15 mouse cellular contexts compared by ENCODE assay signal in the genomic region with DNA sequence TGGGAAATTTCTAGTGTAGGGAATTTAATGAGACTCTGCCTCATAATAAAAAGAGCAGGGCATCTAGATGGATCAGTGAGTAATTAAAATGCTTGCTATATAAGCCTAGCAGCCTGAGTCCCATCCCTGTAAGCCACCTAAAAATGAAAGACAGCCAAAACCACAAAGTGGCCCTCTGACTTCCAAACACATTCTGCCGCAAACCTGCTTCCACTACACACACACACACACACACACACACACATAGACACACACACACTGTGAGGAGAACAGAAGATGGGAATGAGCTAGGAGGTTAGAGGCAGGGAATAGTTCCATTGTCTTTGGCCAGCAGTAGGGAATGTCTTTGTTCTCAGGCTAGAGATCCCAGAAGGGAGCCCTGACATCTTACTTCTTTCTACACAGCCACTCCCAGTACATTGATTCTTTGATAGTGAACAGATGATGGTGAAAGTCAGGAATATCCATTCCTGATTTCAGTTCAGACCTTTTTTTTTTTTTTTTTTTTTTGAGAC. TPM values are rescaled to one million over a fixed set of nuclear protein-coding genes. Genes with fewer than 3 reads are reported as not detected.
DNase-seq lines count a peak whose midpoint lies in the region; ATAC-seq and TF ChIP-seq lines count a peak whose summit lies in the region.
"Had no signal": no experiment of that assay in that cellular context is flagged by ENCODE, and none has a peak within 500 bp of the region (broad histone marks: within the 10 kb centered on the region; RNA-seq: fewer than 3 reads in every experiment).

No protein-coding gene starts in this region.

- TF ChIP-seq EP300 in heart, adult 2 months (IDR thresholded peaks at IDR 0.05; ENCODE audit: insufficient read depth, low read depth, low read length): no peak

- H3K4me2 ChIP-seq in heart, embryonic 11.5 days: no peak overlapping the region
- H3K4me2 ChIP-seq in midbrain, embryonic 11.5 days: no peak overlapping the region
- peak overlapping the region; percentile 98 for H3K4me2 ChIP-seq in myocyte (ENCODE audit: low read depth)

- WGBS in heart, embryonic 11.5 days (ENCODE audit: insufficient replicate concordance): 85% methylated on average over 1 of the region's 1 CpGs
- 91% methylated on average over 1 of the region's 1 CpGs for WGBS in heart, adult 2 months
- 82% methylated on average over 1 of the region's 1 CpGs for WGBS in midbrain, embryonic 10.5 days
- 87% methylated on average over 1 of the region's 1 CpGs for WGBS in midbrain, embryonic 11.5 days

- no peaks in the 10 kb centered on the region for H3K9me3 ChIP-seq in heart, embryonic 11.5 days (replicated peaks; ENCODE audit: control insufficient read depth, low read length)
- H3K9me3 ChIP-seq in midbrain, embryonic 10.5 days (replicated peaks): no peaks in the 10 kb centered on the region
- no peaks in the 10 kb centered on the region for H3K9me3 ChIP-seq in midbrain, embryonic 11.5 days (ENCODE audit: control insufficient read depth, low read length)
- H3K9me3 ChIP-seq: embryonic facial prominence, embryonic 15.5 days; heart, embryonic 15.5 days; liver, embryonic 13.5 days had no signal

- 0 out of 2 replicates have a peak, but pooled peaks cover 2% of the 10 kb centered on the region for H3K79me2 ChIP-seq in heart, adult 2 months (replicated peaks; ENCODE audit: control insufficient read depth, insufficient read depth, low read length)
- peaks cover 25% of the 10 kb centered on the region for H3K79me2 ChIP-seq in myocyte (ENCODE audit: control insufficient read depth, insufficient read depth)

- TF ChIP-seq CTCF in heart, adult 2 months (IDR thresholded peaks at IDR 0.05): no peak
- no peak for TF ChIP-seq CTCF in bone marrow macrophage, adult 2 months (IDR thresholded peaks at IDR 0.05; ENCODE audit: low read depth, low read length)

- H3K27ac ChIP-seq in heart, embryonic 11.5 days (ENCODE audit: low read depth, low read length): no peak overlapping the region
- no peak overlapping the region for H3K27ac ChIP-seq in heart, adult 2 months
- H3K27ac ChIP-seq in midbrain, embryonic 10.5 days (replicated peaks): peak overlapping the region; percentile 100
- no peak overlapping the region; the same call in 1 of the 2 replicates for H3K27ac ChIP-seq in midbrain, embryonic 11.5 days (ENCODE audit: low read depth, low read length)
- H3K27ac ChIP-seq in bone marrow macrophage, adult 2 months (ENCODE audit: insufficient read depth, low read depth, low read length): peak overlapping the region; percentile 87; the same call in 1 of the 2 replicates

- 0 out of 2 replicates have a peak overlapping the region, but pooled peaks have one; percentile 16 for H3K9ac ChIP-seq in heart, embryonic 11.5 days (ENCODE audit: low read depth, low read length)
- H3K9ac ChIP-seq in heart, adult 2 months (ENCODE audit: low read depth, low read length): no peak overlapping the region
- H3K9ac ChIP-seq in midbrain, embryonic 11.5 days (ENCODE audit: low read length): no peak overlapping the region

- H3K4me3 ChIP-seq in heart, embryonic 11.5 days (ENCODE audit: low read depth, low read length): no peak overlapping the region
- H3K4me3 ChIP-seq in heart, adult 2 months: no peak overlapping the region
- no peak overlapping the region for H3K4me3 ChIP-seq in midbrain, embryonic 10.5 days
- no peak overlapping the region for H3K4me3 ChIP-seq in midbrain, embryonic 11.5 days (ENCODE audit: low read depth, low read length)
- no peak overlapping the region for H3K4me3 ChIP-seq in bone marrow macrophage, adult 2 months (ENCODE audit: insufficient read depth, low read length)
- no peak overlapping the region for H3K4me3 ChIP-seq in myocyte
- H3K4me3 ChIP-seq: left cerebral cortex, adult 2 months had no signal

- H3K27me3 ChIP-seq in heart, embryonic 11.5 days (ENCODE audit: control insufficient read depth, insufficient read depth, low read length): no peaks in the 10 kb centered on the region
- no peaks in the 10 kb centered on the region for H3K27me3 ChIP-seq in heart, adult 2 months (ENCODE audit: control insufficient read depth, insufficient read depth, low read length)
- no peaks in the 10 kb centered on the region for H3K27me3 ChIP-seq in midbrain, embryonic 10.5 days (ENCODE audit: low read depth, poor library complexity, severe bottlenecking)
- H3K27me3 ChIP-seq in midbrain, embryonic 11.5 days (ENCODE audit: control insufficient read depth, insufficient read depth, low read length): no peaks in the 10 kb centered on the region
- H3K27me3 ChIP-seq in myocyte (ENCODE audit: control insufficient read depth, insufficient read depth, insufficient read length): no peaks in the 10 kb centered on the region
- H3K27me3 ChIP-seq: embryonic facial prominence, embryonic 15.5 days; heart, embryonic 15.5 days; liver, embryonic 13.5 days had no signal

- H3K4me1 ChIP-seq in heart, embryonic 11.5 days (ENCODE audit: control insufficient read depth, insufficient read depth, low read length): peaks cover 5% of the 10 kb centered on the region; the same call in 1 of the 2 replicates
- peaks cover 4% of the 10 kb centered on the region for H3K4me1 ChIP-seq in heart, adult 2 months (ENCODE audit: control insufficient read depth, insufficient read depth, low read length)
- peaks cover 24% of the 10 kb centered on the region for H3K4me1 ChIP-seq in midbrain, embryonic 10.5 days
- H3K4me1 ChIP-seq in midbrain, embryonic 11.5 days (ENCODE audit: control insufficient read depth, insufficient read depth, low read length): peaks cover 5% of the 10 kb centered on the region
- peaks cover 53% of the 10 kb centered on the region for H3K4me1 ChIP-seq in bone marrow macrophage, adult 2 months (ENCODE audit: control insufficient read depth, insufficient read depth, low read length)

- intact Hi-C loops in heart, adult 2 months (cut with DNase I): loop anchor here (5.0 kb wide), 1 partner anchor 62 kb away; the partner anchor contains the start of gene Pm20d2

- no peak for DNase-seq in heart, adult 2 months
- no peak for DNase-seq in midbrain, embryonic 10.5 days (ENCODE audit: low spot score)
- no peak for DNase-seq in midbrain, embryonic 11.5 days (ENCODE audit: low spot score, missing footprints)
- DNase-seq in c-Kit-positive CD71-positive TER-119-positive erythroid progenitor cells, embryonic 14.5 days (ENCODE audit: low spot score): no peak
- DNase-seq in left cerebral cortex, adult 18-20 months (ENCODE audit: low spot score in 2 of 2): no peak
- DNase-seq: cerebellum, postnatal 25 days; liver, embryonic 13.5 days; lung, postnatal 36 days had no signal

- no peak for TF ChIP-seq POLR2A in heart, adult 2 months (IDR thresholded peaks at IDR 0.05; ENCODE audit: insufficient read depth, low read depth, low read length)
- no peak for TF ChIP-seq POLR2A in bone marrow macrophage, adult 2 months (IDR thresholded peaks at IDR 0.05; ENCODE audit: borderline replicate concordance, low read depth, low read length)
- no peak for TF ChIP-seq POLR2A in myocyte (IDR thresholded peaks at IDR 0.05; ENCODE audit: insufficient read length, low read depth)

- no peak for ATAC-seq in heart, embryonic 11.5 days (replicated peaks; ENCODE audit: insufficient number of reproducible peaks, low FRiP score, low TSS enrichment)
- no peak for ATAC-seq in midbrain, embryonic 11.5 days (ENCODE audit: low FRiP score)
- ATAC-seq: intestine, postnatal 0 days had no signal

- H3ac ChIP-seq in myocyte (ENCODE audit: control insufficient read depth, insufficient read length): no peak overlapping the region

- H3K36me3 ChIP-seq in heart, embryonic 11.5 days (ENCODE audit: control insufficient read depth, insufficient read depth, low read length): peaks cover 8% of the 10 kb centered on the region; the same call in 1 of the 2 replicates
- peaks cover 20% of the 10 kb centered on the region for H3K36me3 ChIP-seq in heart, adult 2 months (ENCODE audit: control insufficient read depth, insufficient read depth, low read length)
- peaks cover 16% of the 10 kb centered on the region for H3K36me3 ChIP-seq in midbrain, embryonic 10.5 days
- H3K36me3 ChIP-seq in midbrain, embryonic 11.5 days (ENCODE audit: control insufficient read depth, insufficient read depth, low read length): no peaks in the 10 kb centered on the region
- peaks cover 18% of the 10 kb centered on the region for H3K36me3 ChIP-seq in myocyte (ENCODE audit: control insufficient read depth, insufficient read depth)

TF ChIP-seq in myocyte, 11 proteins besides CTCF, POLR2A, EP300 and RAD21 (continues in another document):
- TF ChIP-seq MAX (IDR thresholded peaks at IDR 0.05; ENCODE audit: low read depth) (no peak), SRF (IDR thresholded peaks at IDR 0.05; ENCODE audit: control insufficient read depth, insufficient read length, low read depth) (no peak), TCF12 (IDR thresholded peaks at IDR 0.05; ENCODE audit: insufficient read depth, poor library complexity, severe bottlenecking) (no peak), USF1 (IDR thresholded peaks at IDR 0.05; ENCODE audit: low read depth) (no peak), REST (IDR thresholded peaks at IDR 0.05; ENCODE audit: insufficient read depth, insufficient read length) (no peak), MYOD1 (IDR thresholded peaks at IDR 0.05; ENCODE audit: control insufficient read depth in 1 of 3, insufficient read length in 2 of 3, low read depth in 2 of 3) (no peak), E2F4 (IDR thresholded peaks at IDR 0.05; ENCODE audit: insufficient read depth) (no peak), POLR2AphosphoS2 (IDR thresholded peaks at IDR 0.05; ENCODE audit: insufficient read length, low read depth) (no peak)

RNA-seq across cellular contexts. Expression of gene Pnrc1, which starts 40.2 kb away (rescaled TPM):
- polyA plus RNA-seq in heart, embryonic 11.5 days (2014; fragmentation: Nextera tagmentation; extraction: Ambion mirVana): 84.0 and 85.5 TPM in 2 replicates
- 100 to 1,000 TPM; 151 to 170 TPM for total RNA-seq in heart, adult 2 months (2021)
- 39.8 and 40.5 TPM in 2 replicates for polyA plus RNA-seq in heart, adult 2 months (2012; rRNA removed)
- 70.6 and 74.5 TPM in 2 replicates for polyA plus RNA-seq in midbrain, embryonic 10.5 days (2016; fragmentation: Nextera tagmentation; extraction: Ambion mirVana)
- 86.7 and 95.0 TPM in 2 replicates for polyA plus RNA-seq in midbrain, embryonic 11.5 days (2014; fragmentation: Nextera tagmentation; extraction: Ambion mirVana)
- polyA plus RNA-seq in bone marrow macrophage, adult 2 months (2012; ENCODE audit: insufficient read depth, insufficient read length, missing spikeins): 136 and 138 TPM in 2 replicates
- 37.1 TPM for polyA plus RNA-seq in myocyte (2012; fragmentation: generic; extraction: Trizol)
- 100 to 1,000 TPM; 144 to 173 TPM for total RNA-seq in left cerebral cortex, adult 18-20 months (2021)

RNA-seq across cellular contexts. Expression of gene Srsf12, which starts 41.0 kb away (rescaled TPM):
- polyA plus RNA-seq in heart, embryonic 11.5 days (2014; fragmentation: Nextera tagmentation; extraction: Ambion mirVana): 1.7 and 3.1 TPM in 2 replicates
- not detected for total RNA-seq in heart, adult 2 months (2021)
- polyA plus RNA-seq in heart, adult 2 months (2012; rRNA removed): not detected in 2 replicates
- polyA plus RNA-seq in midbrain, embryonic 10.5 days (2016; fragmentation: Nextera tagmentation; extraction: Ambion mirVana): 4.7 and 6.5 TPM in 2 replicates
- 8.5 and 9.2 TPM in 2 replicates for polyA plus RNA-seq in midbrain, embryonic 11.5 days (2014; fragmentation: Nextera tagmentation; extraction: Ambion mirVana)
- polyA plus RNA-seq in bone marrow macrophage, adult 2 months (2012; ENCODE audit: insufficient read depth, insufficient read length, missing spikeins): not detected in 2 replicates
- not detected for polyA plus RNA-seq in myocyte (2012; fragmentation: generic; extraction: Trizol)
- total RNA-seq in left cerebral cortex, adult 18-20 months (2021): 10 to 100 TPM; 22.8 to 24.9 TPM

Comparison
In these comparisons a context has a peak if more than half of its experiments do, and no peak if none do; other contexts are left out.
1. H3K27ac ChIP-seq: peak in midbrain, embryonic 10.5 days (single experiment) and bone marrow macrophage, adult 2 months (single experiment); none in heart, embryonic 11.5 days (single experiment), heart, adult 2 months (single experiment) and midbrain, embryonic 11.5 days (single experiment).